Mouse (Mus musculus) macrophage (primary cell): ENCODE data around the gene Kdsr. TPM values are rescaled to one million over a fixed set of nuclear protein-coding genes. Genes with fewer than 3 reads are reported as not detected.
A peak's percentile ranks its signal among the peaks of the same experiment; 100 is the strongest.

ENCODE experiments used
- H3K27ac ChIP-seq: fragments of 350-480 bp; formaldehyde crosslinking; 2 replicates; pipeline ENCODE4 v1.9.0; 2021
- H3K36me3 ChIP-seq: fragments of 350-480 bp; formaldehyde crosslinking; 2 replicates; pipeline ENCODE4 v1.9.0; 2021; ENCODE audit errors: inconsistent target
- H3K4me3 ChIP-seq: fragments of 350-480 bp; formaldehyde crosslinking; 2 replicates; pipeline ENCODE4 v1.9.0; 2021; ENCODE audit errors: inconsistent target
- H3K79me2 ChIP-seq: fragments of 350-480 bp; formaldehyde crosslinking; 2 replicates; pipeline ENCODE4 v1.9.0; 2021; ENCODE audit errors: inconsistent target
- WGBS: methylation state at CpG from one replicate; pipeline ENCODE4 v1.1.7; 2026; ENCODE audit warnings: inconsistent platforms; ENCODE audit not compliant: missing documents; 5-methylcytosine and 5-hydroxymethylcytosine counted together
- polyA plus RNA-seq: library from polyadenylated mRNA; stranded (reverse); fragments of 250-400 nt; gene quantifications from 3 replicates; pipeline ENCODE4 v1.2.4, GENCODE M21; 2018; ENCODE audit warnings: inconsistent platforms

The Kdsr gene
- polyA plus RNA-seq, 1 experiment from 2014 or later: 2.6 TPM

- no peaks in the 10 kb centered on the region for H3K36me3 ChIP-seq
- WGBS: 91% methylated on average over 3 of the region's 3 CpGs
- H3K4me3 ChIP-seq: no peak overlapping the region
- H3K27ac ChIP-seq: no peak overlapping the region
- H3K79me2 ChIP-seq: peaks cover 15% of the 10 kb centered on the region; the same call in 1 of the 2 replicates
These were observed 43.4 kb downstream of the Kdsr start for GRCm38 (mm10) chr1:106716141-106716540.

GRCm38 (mm10) chr1:106715111-106716083, 44.1 kb downstream of the Kdsr start:
- 88% methylated on average over 13 of the region's 13 CpGs for WGBS

GRCm38 (mm10) chr1:106714530-106714981, 45.0 kb downstream of the Kdsr start:
- Histone ChIP-seq H3K27ac (0 out of 2 replicates have a peak overlapping the region, but pooled peaks have one; percentile 29), H3K79me2 (peaks cover 28% of the 10 kb centered on the region; the same call in 1 of the 2 replicates), H3K36me3 (no peaks in the 10 kb centered on the region), H3K4me3 (peak overlapping the region; percentile 23)
- WGBS: 4% methylated on average over 21 of the region's 21 CpGs

More at GRCm38 (mm10) chr1:106715111-106716083, 44.1 kb downstream of the Kdsr start:
- H3K79me2 ChIP-seq: peaks cover 19% of the 10 kb centered on the region; the same call in 1 of the 2 replicates
- no peaks in the 10 kb centered on the region for H3K36me3 ChIP-seq
- H3K27ac ChIP-seq: no peak overlapping the region
- no peak overlapping the region for H3K4me3 ChIP-seq

- no peaks in the 10 kb centered on the region for H3K36me3 ChIP-seq
- H3K79me2 ChIP-seq: peaks cover 33% of the 10 kb centered on the region; the same call in 1 of the 2 replicates
- WGBS: 1% methylated on average over 66 of the region's 95 CpGs
- peak within 1 kb of the TSS; percentile 67 for H3K4me3 ChIP-seq
- H3K27ac ChIP-seq: peak within 1 kb of the TSS; percentile 64
These were observed 45.7 kb downstream of the Kdsr start, which contains the start of gene Bcl2 for GRCm38 (mm10) chr1:106713621-106714529. Bcl2 (minus strand) TSS chr1:106714274.

- peak overlapping the region; percentile 67 for H3K4me3 ChIP-seq
- WGBS: 9% methylated on average over 22 of the region's 22 CpGs
- no peaks in the 10 kb centered on the region for H3K36me3 ChIP-seq
- H3K27ac ChIP-seq: no peak overlapping the region
- peaks cover 33% of the 10 kb centered on the region; the same call in 1 of the 2 replicates for H3K79me2 ChIP-seq
These were observed 47.2 kb downstream of the Kdsr start for GRCm38 (mm10) chr1:106712330-106712729.

- Histone ChIP-seq H3K4me3 (peak overlapping the region; percentile 67; the same call in 1 of the 2 replicates), H3K27ac (no peak overlapping the region), H3K79me2 (peaks cover 33% of the 10 kb centered on the region; the same call in 1 of the 2 replicates), H3K36me3 (no peaks in the 10 kb centered on the region)
- WGBS: 66% methylated on average over 11 of the region's 12 CpGs
These were observed 48.0 kb downstream of the Kdsr start for GRCm38 (mm10) chr1:106711356-106712125.

- no peak overlapping the region for H3K4me3 ChIP-seq
- H3K79me2 ChIP-seq: peaks cover 33% of the 10 kb centered on the region; the same call in 1 of the 2 replicates
- H3K36me3 ChIP-seq: no peaks in the 10 kb centered on the region
- H3K27ac ChIP-seq: no peak overlapping the region
- 67% methylated on average over 7 of the region's 7 CpGs for WGBS
These were observed 49.3 kb downstream of the Kdsr start for GRCm38 (mm10) chr1:106710202-106710601.

- H3K4me3 ChIP-seq: no peak overlapping the region
- peaks cover 23% of the 10 kb centered on the region; the same call in 1 of the 2 replicates for H3K79me2 ChIP-seq
- H3K36me3 ChIP-seq: no peaks in the 10 kb centered on the region
- 61% methylated on average over 6 of the region's 6 CpGs for WGBS
- no peak overlapping the region for H3K27ac ChIP-seq
These were observed 52.3 kb downstream of the Kdsr start for GRCm38 (mm10) chr1:106707036-106707880.

GRCm38 (mm10) chr1:106703183-106703582, 56.3 kb downstream of the Kdsr start:
- no peak overlapping the region for H3K27ac ChIP-seq
- peaks cover 4% of the 10 kb centered on the region; the same call in 1 of the 2 replicates for H3K79me2 ChIP-seq
- no peaks in the 10 kb centered on the region for H3K36me3 ChIP-seq
- 53% methylated on average over 3 of the region's 3 CpGs for WGBS
- H3K4me3 ChIP-seq: no peak overlapping the region

- Histone ChIP-seq H3K36me3 (no peaks in the 10 kb centered on the region), H3K4me3 (no peak overlapping the region), H3K79me2 (peaks cover 4% of the 10 kb centered on the region; the same call in 1 of the 2 replicates), H3K27ac (no peak overlapping the region)
- 54% methylated on average over 4 of the region's 4 CpGs for WGBS
These were observed 56.9 kb downstream of the Kdsr start for GRCm38 (mm10) chr1:106702471-106703175.

- no peak overlapping the region for H3K27ac ChIP-seq
- no peaks in the 10 kb centered on the region for H3K36me3 ChIP-seq
- H3K4me3 ChIP-seq: no peak overlapping the region
- 77% methylated on average over 9 of the region's 9 CpGs for WGBS
- H3K79me2 ChIP-seq: peaks cover 4% of the 10 kb centered on the region; the same call in 1 of the 2 replicates
These were observed 58.9 kb downstream of the Kdsr start for GRCm38 (mm10) chr1:106700520-106701114.

- Histone ChIP-seq H3K36me3 (no peaks in the 10 kb centered on the region), H3K27ac (peak overlapping the region; percentile 62; the same call in 1 of the 2 replicates), H3K79me2 (peaks cover 8% of the 10 kb centered on the region; the same call in 1 of the 2 replicates), H3K4me3 (no peak overlapping the region)
- 98% methylated on average over 5 of the region's 5 CpGs for WGBS
These were observed 63.1 kb downstream of the Kdsr start for GRCm38 (mm10) chr1:106696472-106696871.
